Mouse (Mus musculus): ENCODE measurements around the gene Raet1e.
"Not testable (repeated sequence)": the region's sequence is repeated elsewhere in the genome, so short reads cannot be mapped to it uniquely, and the experiment has no call there.

Gene Raet1e

GRCm38 (mm10) chr10:22165328-22166003, 7.1 kb downstream of the Raet1e start:
- DNase-seq: not testable (repeated sequence)

- not testable (repeated sequence) for DNase-seq
Observed at GRCm38 (mm10) chr10:22166025-22166424, 7.7 kb downstream of the Raet1e start.

- not testable (repeated sequence) for DNase-seq
Observed at GRCm38 (mm10) chr10:22167061-22167460, 8.7 kb downstream of the Raet1e start.

- not testable (repeated sequence) for DNase-seq
Observed at GRCm38 (mm10) chr10:22169116-22169515, 10.7 kb downstream of the Raet1e start.

DNA sequence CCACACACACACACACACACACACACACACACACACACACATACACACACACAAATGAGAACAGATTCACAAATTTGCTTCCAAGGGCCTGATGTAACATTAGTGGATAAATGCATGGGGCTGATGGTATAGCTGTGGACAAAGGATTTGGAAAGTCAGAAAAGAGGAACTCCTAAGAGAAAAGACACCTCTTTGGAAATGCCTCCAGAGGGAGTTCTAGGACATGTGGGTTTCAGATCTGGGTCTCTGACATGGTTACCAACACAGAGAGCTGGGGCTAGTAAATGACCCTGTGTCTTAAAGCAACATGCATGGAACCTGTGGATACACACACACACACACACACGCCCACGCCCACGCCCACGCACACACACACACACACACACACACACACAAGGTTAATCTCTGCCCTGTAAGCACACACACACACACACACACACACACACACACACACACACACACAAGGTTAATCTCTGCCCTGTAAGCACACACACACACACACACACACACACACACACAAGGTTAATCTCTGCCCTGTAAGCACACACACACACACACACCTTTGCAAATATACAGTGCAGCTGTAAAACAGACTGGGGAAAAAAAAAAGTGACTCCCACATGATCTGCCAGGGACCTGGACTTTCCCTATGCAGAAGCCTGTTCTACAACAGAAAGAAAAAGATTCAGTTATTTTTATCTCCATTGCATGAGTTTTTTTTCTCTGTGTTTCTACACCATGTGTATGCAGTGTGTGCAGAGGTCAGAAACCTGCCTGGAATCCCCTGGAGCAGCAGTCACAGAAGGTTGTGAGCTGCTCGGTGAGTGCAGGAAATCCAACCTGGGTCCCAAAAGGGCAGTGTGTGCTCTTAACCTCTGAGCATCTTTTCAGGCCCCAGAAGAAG, 14.3 kb downstream of the Raet1e start:
- not testable (repeated sequence) for DNase-seq

DNA sequence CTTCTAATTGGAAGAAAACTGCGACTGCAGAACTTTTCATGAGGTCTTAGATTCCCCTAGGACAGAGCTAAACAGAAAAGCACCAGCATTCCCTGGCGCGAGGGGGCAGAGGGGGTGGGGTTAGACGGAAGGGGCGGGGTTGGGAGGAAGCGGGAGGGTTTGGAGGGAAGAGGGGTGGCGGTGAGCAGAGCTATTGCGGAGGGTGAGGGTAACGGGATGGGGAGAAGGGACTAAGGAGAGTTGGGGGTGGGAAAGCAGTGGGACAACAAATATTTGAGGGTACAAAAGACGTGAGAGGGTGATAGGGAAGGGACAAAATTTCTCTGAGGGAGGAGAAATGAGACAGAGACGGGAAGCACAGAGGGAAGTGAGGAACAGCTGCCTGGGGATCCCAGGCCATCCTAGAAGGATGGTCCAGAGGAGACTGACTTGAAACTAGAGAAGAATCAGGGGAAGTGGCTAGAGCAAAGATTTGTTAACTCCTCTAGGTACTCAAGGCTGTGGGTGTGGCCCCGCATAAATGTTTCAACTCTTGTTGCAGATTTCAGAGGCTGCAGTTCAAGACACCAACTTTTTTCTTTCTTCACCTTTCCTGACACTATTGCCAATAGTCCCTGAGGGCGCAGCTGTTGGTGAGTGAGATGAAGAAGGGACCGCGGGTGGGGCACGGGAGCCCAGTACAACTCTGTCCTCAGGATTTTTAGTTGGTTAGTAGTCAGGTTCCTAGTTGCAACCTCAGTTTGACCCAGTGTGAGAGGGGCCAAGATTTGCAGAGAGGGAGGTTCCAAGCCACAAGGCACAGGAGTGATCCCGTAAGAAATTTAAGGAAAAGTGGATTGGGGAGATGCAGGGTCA, 15.2 kb downstream of the Raet1e start:
- not testable (repeated sequence) for DNase-seq

- not testable (repeated sequence) for DNase-seq
Observed at GRCm38 (mm10) chr10:22174190-22174487, 15.8 kb downstream of the Raet1e start.

DNA sequence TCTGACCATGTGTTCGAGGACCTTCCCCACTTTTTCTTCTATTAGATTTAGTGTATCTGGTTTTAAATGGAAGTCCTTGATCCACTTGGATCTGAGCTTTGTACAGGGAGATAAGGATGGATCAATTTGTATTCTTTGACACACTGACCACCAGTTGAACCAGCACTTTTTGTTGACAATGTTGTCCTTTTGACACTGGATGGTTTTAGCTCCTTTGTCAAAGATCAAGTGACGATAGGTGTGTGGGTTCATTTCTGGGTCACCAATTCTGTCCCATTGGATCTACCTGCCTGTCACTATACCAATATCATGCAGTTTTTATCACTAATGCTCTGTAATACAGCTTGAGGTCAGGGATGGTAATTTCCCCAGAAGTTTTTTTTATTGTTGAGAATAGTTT, 18.1 kb downstream of the Raet1e start:
- not testable (repeated sequence) for DNase-seq

GRCm38 (mm10) chr10:22191035-22191434, 32.7 kb downstream of the Raet1e start:
- not testable (repeated sequence) for DNase-seq

GRCm38 (mm10) chr10:22201352-22201751, 43.0 kb downstream of the Raet1e start:
- DNase-seq: not testable (repeated sequence)

GRCm38 (mm10) chr10:22202784-22203583, 44.6 kb downstream of the Raet1e start:
- not testable (repeated sequence) for DNase-seq

DNA sequence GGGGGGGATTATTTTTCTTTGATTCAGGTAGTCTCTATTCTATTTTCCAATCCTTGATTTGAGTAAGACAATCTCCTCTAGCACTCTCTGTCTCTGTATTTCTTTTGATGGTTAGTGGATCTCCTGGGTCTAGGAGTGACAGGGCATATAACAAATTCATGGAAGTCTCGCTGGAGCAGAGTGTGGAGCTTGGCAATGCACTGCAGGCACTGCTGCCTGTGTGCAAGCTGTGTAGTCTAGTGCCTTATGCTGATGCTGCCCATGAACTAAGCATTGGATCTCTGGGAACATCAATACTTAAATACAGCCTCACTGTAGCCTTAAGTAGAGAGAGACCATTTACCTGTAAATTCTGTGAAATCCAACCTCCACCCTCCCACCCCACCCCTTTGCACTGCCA, 48.1 kb downstream of the Raet1e start:
- not testable (repeated sequence) for DNase-seq

GRCm38 (mm10) chr10:22212012-22212696, 53.8 kb downstream of the Raet1e start:
- DNase-seq: not testable (repeated sequence)

- DNase-seq: not testable (repeated sequence)
Observed at GRCm38 (mm10) chr10:22223474-22224349, 65.3 kb downstream of the Raet1e start.

- DNase-seq: no peak
Observed at GRCm38 (mm10) chr10:22265060-22265459, 106.7 kb downstream of the Raet1e start.

DNA sequence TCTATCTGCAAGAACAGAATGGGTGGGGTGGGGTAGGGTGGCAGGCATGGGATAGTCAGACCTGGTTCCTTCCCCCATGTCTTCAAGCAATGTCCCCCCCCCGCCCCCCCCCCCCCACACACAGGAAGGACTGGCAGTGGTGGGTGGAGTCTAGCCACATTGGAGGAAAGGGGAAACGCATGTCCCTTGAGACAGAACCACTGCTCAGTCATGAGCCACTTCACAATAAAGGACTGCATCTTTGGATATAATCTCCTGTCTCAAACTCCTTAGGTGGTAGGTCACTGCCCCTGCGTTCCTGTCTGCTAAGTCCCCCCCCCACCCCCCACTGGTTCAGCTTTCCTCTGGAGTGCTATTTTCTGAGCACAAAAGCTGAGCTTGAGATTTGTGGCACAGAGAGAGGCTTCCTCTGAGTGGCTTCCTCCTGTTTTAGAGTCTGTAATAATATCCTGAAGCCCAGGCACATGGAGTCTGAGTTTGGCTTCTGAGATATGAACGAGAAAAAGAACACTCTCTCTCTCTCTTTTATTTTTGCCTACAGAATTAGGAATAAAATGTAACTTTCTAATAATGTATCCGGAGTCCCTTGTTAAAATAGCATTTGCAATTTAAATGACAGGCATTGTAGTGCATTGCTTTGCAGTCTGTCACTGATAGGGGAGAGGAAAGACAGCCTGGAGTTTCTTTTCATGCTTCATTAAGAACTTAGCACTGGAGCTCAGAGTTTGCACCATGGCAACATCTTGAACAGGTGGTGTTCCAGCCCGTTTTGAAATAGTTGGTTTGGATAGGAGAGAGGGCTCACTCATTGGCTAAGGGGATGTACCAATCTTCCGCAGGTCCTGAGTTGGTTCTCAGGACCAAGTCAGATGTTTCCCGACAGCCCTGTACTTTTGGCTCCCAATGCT, 112.8 kb downstream of the Raet1e start:
- not testable (repeated sequence) for DNase-seq

DNA sequence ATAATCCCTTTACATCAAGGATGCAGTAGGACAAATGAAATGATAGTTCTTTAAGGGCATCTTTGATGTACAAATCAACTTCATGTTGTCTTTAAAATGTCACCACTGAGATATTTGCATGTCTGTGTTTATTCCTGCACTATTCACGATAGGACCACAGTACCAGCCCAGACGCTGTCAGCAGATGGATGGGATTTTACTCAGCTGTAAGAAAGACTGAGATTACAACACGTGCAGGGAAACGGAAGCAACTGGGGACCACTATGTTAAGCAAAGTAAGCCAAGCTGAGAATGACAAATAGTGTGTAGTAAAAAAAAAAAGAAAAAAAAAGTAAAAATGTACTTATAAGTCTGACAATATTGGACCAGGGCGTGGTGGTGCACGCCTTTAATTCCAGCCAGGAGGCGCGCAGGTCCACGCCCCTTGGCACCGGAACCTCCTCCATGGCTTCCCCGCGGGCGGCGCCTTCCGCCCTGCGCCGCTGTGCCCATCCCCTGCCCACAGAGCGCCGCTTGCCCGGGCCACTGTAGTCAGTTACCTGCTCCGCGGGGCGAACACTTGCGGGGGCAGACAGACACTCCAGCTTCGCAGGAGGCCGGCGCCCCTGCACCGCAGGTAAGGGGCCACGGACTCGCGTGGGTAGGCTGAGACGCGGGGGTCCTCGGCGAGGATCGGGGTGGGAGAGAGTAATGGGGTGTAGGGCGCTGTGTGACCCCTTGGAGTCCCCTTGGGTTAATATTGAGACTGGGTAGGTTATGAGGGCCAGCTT, 114.7 kb downstream of the Raet1e start:
- not testable (repeated sequence) for DNase-seq

GRCm38 (mm10) chr10:22273684-22274305, 115.4 kb downstream of the Raet1e start:
- DNase-seq: no peak

Measured in cerebellum, adult 11-12 months (tissue).